In genomic region chr5:31251541-31252101, GRCm38 (mm10) we compare ENCODE assay signal across 8 mouse cellular contexts. TPM values are rescaled to one million over a fixed set of nuclear protein-coding genes. Genes with fewer than 3 reads are reported as not detected.
DNase-seq lines count a peak whose midpoint lies in the region; ATAC-seq and TF ChIP-seq lines count a peak whose summit lies in the region.

Krtcap3 (plus strand) TSS chr5:31251691.

- no peak for TF ChIP-seq CTCF in bone marrow, adult 2 months (IDR thresholded peaks at IDR 0.05; ENCODE audit: control insufficient read depth, insufficient read depth, low read length)

- TF ChIP-seq POLR2A in bone marrow, adult 2 months (IDR thresholded peaks at IDR 0.05; ENCODE audit: borderline replicate concordance, control insufficient read depth, low read depth, low read length) = no peak

- peaks cover 11% of the 10 kb centered on the region for H3K27me3 ChIP-seq in forebrain, embryonic 12.5 days
- no peaks in the 10 kb centered on the region for H3K27me3 ChIP-seq in neural tube, embryonic 14.5 days (ENCODE audit: control insufficient read depth, insufficient read depth, low read length)

- WGBS in bone marrow, adult 2 months = 86% methylated on average over 47 of the region's 47 CpGs
- 5% methylated on average over 47 of the region's 47 CpGs for WGBS in forebrain, embryonic 12.5 days
- WGBS in neural tube, embryonic 14.5 days = 15% methylated on average over 37 of the region's 47 CpGs

- H3K4me1 ChIP-seq in bone marrow, adult 2 months (ENCODE audit: control insufficient read depth, insufficient read depth, low read length) = no peaks in the 10 kb centered on the region
- H3K4me1 ChIP-seq in forebrain, embryonic 12.5 days = peaks cover 11% of the 10 kb centered on the region
- 0 out of 2 replicates have a peak, but pooled peaks cover 3% of the 10 kb centered on the region for H3K4me1 ChIP-seq in neural tube, embryonic 14.5 days (ENCODE audit: control insufficient read depth, insufficient read depth, low read length)

- H3K4me2 ChIP-seq in forebrain, embryonic 12.5 days = peak within 1 kb of the TSS; percentile 48
- 0 out of 2 replicates have a peak within 1 kb of the TSS, but pooled peaks have one; percentile 6 for H3K4me2 ChIP-seq in neural tube, embryonic 14.5 days (ENCODE audit: low read depth, low read length)

- H3K9ac ChIP-seq in forebrain, embryonic 12.5 days = peak within 1 kb of the TSS; percentile 42
- no peak within 1 kb of the TSS for H3K9ac ChIP-seq in neural tube, embryonic 14.5 days (replicated peaks; ENCODE audit: low read depth, low read length)

- DNase-seq in adrenal gland, postnatal 14 days = peak; percentile 51
- DNase-seq in adrenal gland, adult 8-10 months = no peak
- DNase-seq in kidney, adult 18-20 months = peak; percentile 77
- peak; percentile 77 to 85 for DNase-seq in lung, adult 18-20 months
- DNase-seq in layer of hippocampus, adult 9-11 months = no peak

- ATAC-seq in forebrain, embryonic 12.5 days (ENCODE audit: low FRiP score) = peak; percentile 59
- ATAC-seq in neural tube, embryonic 14.5 days (ENCODE audit: low read depth) = peak; percentile 52

- peak within 1 kb of the TSS; percentile 56 for H3K4me3 ChIP-seq in bone marrow, adult 2 months (replicated peaks; ENCODE audit: control insufficient read depth, low read depth, low read length)
- peak within 1 kb of the TSS; percentile 27 for H3K4me3 ChIP-seq in forebrain, embryonic 12.5 days (replicated peaks)
- H3K4me3 ChIP-seq in neural tube, embryonic 14.5 days (ENCODE audit: low read depth, low read length) = no peak within 1 kb of the TSS

- no peak within 1 kb of the TSS for H3K27ac ChIP-seq in bone marrow, adult 2 months (ENCODE audit: control insufficient read depth, insufficient read depth, low read depth, low read length, poor library complexity)
- 0 out of 2 replicates have a peak within 1 kb of the TSS, but pooled peaks have one; percentile 8 for H3K27ac ChIP-seq in forebrain, embryonic 12.5 days
- H3K27ac ChIP-seq in neural tube, embryonic 14.5 days (ENCODE audit: low read depth, low read length) = no peak within 1 kb of the TSS

- H3K36me3 ChIP-seq in forebrain, embryonic 12.5 days (replicated peaks) = peaks cover 91% of the 10 kb centered on the region
- peaks cover 66% of the 10 kb centered on the region for H3K36me3 ChIP-seq in neural tube, embryonic 14.5 days (ENCODE audit: control insufficient read depth, insufficient read depth, low read length)

- H3K9me3 ChIP-seq in forebrain, embryonic 12.5 days = no peaks in the 10 kb centered on the region
- H3K9me3 ChIP-seq in neural tube, embryonic 14.5 days (ENCODE audit: control insufficient read depth, low read length) = no peaks in the 10 kb centered on the region

RNA-seq across cellular contexts. Expression of gene Krtcap3, which starts in this region (rescaled TPM):
- 2.7 and 4.8 TPM in 2 replicates for total RNA-seq in adrenal gland, postnatal 14 days (2021)
- total RNA-seq in adrenal gland, adult 8-10 months (2022) = 1 to 10 TPM; 3.8 to 9.2 (median 4.6) TPM
- polyA plus RNA-seq in bone marrow, adult 2 months (2011; ENCODE audit: insufficient read depth, insufficient read length, low replicate concordance, missing spikeins) = 10.6 and 20.0 TPM in 2 replicates
- 4.7 and 6.7 TPM in 2 replicates for polyA plus RNA-seq in forebrain, embryonic 12.5 days (2016; fragmentation: Nextera tagmentation; extraction: Ambion mirVana)
- 2.7 and 3.2 TPM in 2 replicates for polyA plus RNA-seq in neural tube, embryonic 14.5 days (2014; fragmentation: Nextera tagmentation; extraction: Ambion mirVana)

Comparison
In these comparisons a context has a peak if more than half of its experiments do, and no peak if none do; other contexts are left out.
1. DNase-seq: peak in adrenal gland, postnatal 14 days (single experiment), kidney, adult 18-20 months (single experiment) and lung, adult 18-20 months (2 of 2); none in adrenal gland, adult 8-10 months (single experiment) and layer of hippocampus, adult 9-11 months (single experiment).